Mouse (Mus musculus) kidney, embryonic 14.5 days (tissue): Measurements from ENCODE around the gene Slc6a17. TPM values are rescaled to one million over a fixed set of nuclear protein-coding genes. Genes with fewer than 3 reads are reported as not detected.

Experiments used
- ATAC-seq: fragments of 200-750 bp; cut with Nextera tagmentation; 2 replicates; pipeline ENCODE4 v1.8.0; 2017; ENCODE audit warnings: moderate number of reproducible peaks, mild to moderate bottlenecking, moderate TSS enrichment, moderate library complexity; ENCODE audit not compliant: low FRiP score, low TSS enrichment
- H3K27ac ChIP-seq: fragments of 300-500 bp; sonication (generic); 2 replicates; pipeline ENCODE4 v1.5.1; 2014; ENCODE audit warnings: low read depth, mild to moderate bottlenecking, low read length, moderate library complexity, mixed read lengths
- H3K27me3 ChIP-seq: fragments of 300-500 bp; sonication (generic); 2 replicates; pipeline ENCODE4 v1.6.1; 2014; ENCODE audit warnings: mild to moderate bottlenecking, low read length; ENCODE audit not compliant: control insufficient read depth, insufficient read depth
- H3K36me3 ChIP-seq: fragments of 300-500 bp; sonication (generic); 2 replicates; pipeline ENCODE4 v1.6.1; 2014; ENCODE audit warnings: low read length, mixed read lengths; ENCODE audit not compliant: control insufficient read depth, insufficient read depth
- H3K4me1 ChIP-seq: fragments of 300-500 bp; sonication (generic); 2 replicates; pipeline ENCODE4 v1.6.1; 2014; ENCODE audit warnings: low read length, mixed read lengths; ENCODE audit not compliant: control insufficient read depth, insufficient read depth
- H3K4me2 ChIP-seq: fragments of 300-500 bp; sonication (generic); replicated peaks from 2 replicates; pipeline ENCODE4 v1.6.1; 2014; ENCODE audit warnings: low read depth, mild to moderate bottlenecking, low read length
- H3K4me3 ChIP-seq: fragments of 300-500 bp; sonication (generic); 2 replicates; pipeline ENCODE4 v1.5.1; 2014; ENCODE audit warnings: mild to moderate bottlenecking, low read length
- H3K9ac ChIP-seq: fragments of 300-500 bp; sonication (generic); 2 replicates; pipeline ENCODE4 v1.6.1; 2014; ENCODE audit warnings: low read depth, mild to moderate bottlenecking, low read length, moderate library complexity
- H3K9me3 ChIP-seq: fragments of 300-500 bp; sonication (generic); 2 replicates; pipeline ENCODE4 v1.6.1; 2016; ENCODE audit warnings: low read length; ENCODE audit not compliant: control insufficient read depth
- WGBS: fragments of 180-500 bp; shearing (Covaris S2); extraction: QIAGEN DNeasy Blood & Tissue Kit; methylation state at CpG from one replicate; pipeline ENCODE4 v1.1.7; 2014; 5-methylcytosine and 5-hydroxymethylcytosine counted together
- polyA plus RNA-seq: library from polyadenylated mRNA; unstranded; fragments of >200 nt; fragmentation: Nextera tagmentation; extraction: Ambion mirVana; gene quantifications from 2 replicates; pipeline ENCODE4 v1.2.1, GENCODE M21; 2014

Gene Slc6a17
- 1.7 and 2.9 TPM in 2 replicates for polyA plus RNA-seq

DNA sequence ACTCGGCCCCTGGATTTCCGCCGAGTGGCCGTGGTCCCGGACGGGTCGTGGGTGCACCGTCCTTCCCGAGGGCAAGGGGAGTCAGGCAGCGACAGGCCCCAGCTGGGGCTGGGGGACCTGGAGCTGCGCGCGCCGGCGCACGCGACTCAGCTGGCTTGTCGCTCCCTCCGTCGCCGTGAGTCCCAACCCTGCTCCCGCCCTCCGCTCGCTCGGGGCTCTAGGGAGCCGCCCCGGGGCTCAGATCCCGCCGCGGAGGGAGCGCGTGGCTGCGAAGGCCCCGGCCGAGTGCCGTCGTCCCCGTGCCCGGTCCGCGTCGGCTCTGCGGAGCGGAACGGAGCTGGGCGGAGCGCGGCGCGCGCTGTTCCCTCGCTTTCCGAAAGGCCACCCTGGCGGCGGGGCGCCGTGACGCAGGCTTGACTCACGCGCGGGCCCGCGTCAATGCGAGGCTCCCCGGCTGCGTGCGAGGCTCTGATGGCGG, at the start of gene Slc6a17:
Gene Slc6a17 (minus strand): TSS at position 388 of the 478 bp plus-strand sequence.
- no peak within 1 kb of the TSS for H3K27ac ChIP-seq
- under 1% methylated on average over 51 of the region's 68 CpGs for WGBS
- no peaks in the 10 kb centered on the region for H3K9me3 ChIP-seq
- H3K4me3 ChIP-seq = peak within 1 kb of the TSS; percentile 61
- 0 out of 2 replicates have a peak, but pooled peaks cover 8% of the 10 kb centered on the region for H3K4me1 ChIP-seq
- H3K36me3 ChIP-seq = no peaks in the 10 kb centered on the region
- peak within 1 kb of the TSS; percentile 97 for H3K4me2 ChIP-seq
- H3K27me3 ChIP-seq = peaks cover 74% of the 10 kb centered on the region
- peak; percentile 87 for ATAC-seq
- peak within 1 kb of the TSS; percentile 60 for H3K9ac ChIP-seq

DNA sequence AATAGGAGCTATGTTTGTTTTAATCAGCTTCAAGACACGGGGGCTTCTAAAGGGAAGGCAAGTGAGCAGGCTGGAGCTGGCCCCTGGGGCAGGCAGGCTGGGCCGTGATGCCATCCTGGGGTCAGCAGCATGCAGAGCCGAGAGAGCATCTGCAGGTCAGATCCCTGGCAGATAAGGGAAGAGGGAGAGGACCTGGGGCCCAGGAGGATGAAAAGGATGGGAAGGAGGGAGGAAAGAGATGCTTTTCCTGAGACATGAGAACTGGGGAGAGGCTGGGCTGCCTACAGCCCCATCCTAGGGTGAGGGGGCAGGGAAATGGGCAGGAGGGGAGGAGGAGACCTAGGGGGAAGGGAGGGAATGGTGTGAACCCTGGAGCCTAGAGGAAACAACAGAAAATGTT, 47.5 kb upstream of the Slc6a17 start:
- H3K36me3 ChIP-seq = no peaks in the 10 kb centered on the region
- H3K9ac ChIP-seq = no peak overlapping the region
- no peaks in the 10 kb centered on the region for H3K9me3 ChIP-seq
- H3K27me3 ChIP-seq = no peaks in the 10 kb centered on the region; the same call in none of the 2 replicates
- no peak overlapping the region for H3K4me3 ChIP-seq
- WGBS = 5% methylated on average over 3 of the region's 3 CpGs
- H3K27ac ChIP-seq = no peak overlapping the region
- no peak for ATAC-seq
- H3K4me2 ChIP-seq = no peak overlapping the region
- peaks cover 4% of the 10 kb centered on the region; the same call in 1 of the 2 replicates for H3K4me1 ChIP-seq

DNA sequence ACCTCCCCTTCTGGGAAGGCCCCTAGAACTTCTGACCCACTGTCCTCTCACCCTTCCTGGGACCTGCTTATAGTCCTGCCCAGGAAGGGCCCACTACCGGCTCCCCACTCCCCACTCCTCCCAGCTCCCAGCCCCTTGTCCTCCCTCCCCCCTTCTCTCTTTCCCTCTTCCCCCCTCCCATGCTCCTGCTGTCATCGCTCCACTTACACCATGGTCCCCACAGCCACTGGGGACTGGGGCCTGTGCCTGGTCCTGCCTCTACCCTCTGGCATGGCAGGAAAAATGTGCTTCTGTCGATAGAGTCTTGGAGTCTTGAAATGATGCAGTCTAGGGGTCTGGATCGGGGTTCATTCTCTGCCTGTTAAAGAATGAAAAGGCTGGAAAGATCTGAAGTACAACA, 46.1 kb upstream of the Slc6a17 start:
- H3K4me1 ChIP-seq = peaks cover 4% of the 10 kb centered on the region; the same call in 1 of the 2 replicates

DNA sequence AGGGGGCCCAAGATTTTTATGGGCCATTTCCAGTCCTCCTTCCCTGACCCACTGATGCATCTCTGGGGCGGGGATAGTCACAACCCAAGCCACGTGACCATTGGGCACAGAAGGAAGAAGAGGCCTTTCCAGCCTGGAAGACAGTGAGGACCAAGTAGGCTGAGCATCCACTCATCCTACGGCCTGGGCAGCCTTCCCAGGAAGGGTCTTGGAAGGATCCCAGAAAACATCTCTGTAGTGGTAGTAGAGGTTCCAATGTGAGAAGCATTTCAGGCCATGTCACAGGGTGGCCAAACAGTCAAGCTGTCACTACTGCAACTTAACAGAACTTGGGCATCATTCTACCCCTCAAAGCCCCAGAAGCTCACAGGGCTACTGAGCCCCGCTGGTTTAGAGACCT, 44.8 kb upstream of the Slc6a17 start:
- 0 out of 2 replicates have a peak, but pooled peaks have one; percentile 11 for ATAC-seq
- peaks cover 4% of the 10 kb centered on the region; the same call in 1 of the 2 replicates for H3K4me1 ChIP-seq
- peaks cover 11% of the 10 kb centered on the region for H3K27me3 ChIP-seq
- H3K4me2 ChIP-seq = no peak overlapping the region
- 45% methylated on average over 4 of the region's 4 CpGs for WGBS
- no peak overlapping the region for H3K4me3 ChIP-seq
- H3K9ac ChIP-seq = no peak overlapping the region
- H3K36me3 ChIP-seq = no peaks in the 10 kb centered on the region
- no peaks in the 10 kb centered on the region for H3K9me3 ChIP-seq
- H3K27ac ChIP-seq = no peak overlapping the region

More for the DNA sequence above, 46.1 kb upstream of the Slc6a17 start:
- no peak overlapping the region for H3K27ac ChIP-seq
- H3K36me3 ChIP-seq = no peaks in the 10 kb centered on the region
- H3K9me3 ChIP-seq = no peaks in the 10 kb centered on the region
- ATAC-seq = no peak
- WGBS = 48% methylated on average over 4 of the region's 4 CpGs
- H3K27me3 ChIP-seq = peaks cover under 1% of the 10 kb centered on the region
- H3K9ac ChIP-seq = no peak overlapping the region
- no peak overlapping the region for H3K4me2 ChIP-seq
- H3K4me3 ChIP-seq = no peak overlapping the region

DNA sequence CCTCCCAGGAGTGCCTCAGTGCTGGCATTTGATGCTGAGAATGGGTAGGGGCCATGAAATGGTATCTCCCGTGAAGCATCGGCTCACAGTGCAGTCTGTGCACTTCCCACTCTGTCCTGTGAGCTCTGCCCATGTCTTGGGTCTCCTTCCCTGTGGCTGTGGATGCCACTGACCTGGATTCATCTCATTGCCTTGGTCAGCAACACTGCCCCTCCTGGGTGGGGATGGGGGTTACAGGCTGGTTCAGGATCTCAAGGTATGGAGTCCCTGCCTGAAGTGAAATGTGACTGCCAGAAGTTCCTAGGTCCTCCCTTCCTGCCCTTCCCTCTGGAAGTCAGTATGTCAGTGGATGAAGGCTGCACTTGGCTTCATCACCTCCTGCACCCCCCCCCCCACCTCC, 44.3 kb upstream of the Slc6a17 start:
- no peaks in the 10 kb centered on the region for H3K9me3 ChIP-seq
- ATAC-seq = 0 out of 2 replicates have a peak, but pooled peaks have one; percentile 25
- no peak overlapping the region for H3K9ac ChIP-seq
- H3K4me3 ChIP-seq = no peak overlapping the region
- peaks cover 4% of the 10 kb centered on the region; the same call in 1 of the 2 replicates for H3K4me1 ChIP-seq
- no peak overlapping the region for H3K27ac ChIP-seq
- H3K27me3 ChIP-seq = peaks cover 14% of the 10 kb centered on the region
- 24% methylated on average over 2 of the region's 2 CpGs for WGBS
- H3K4me2 ChIP-seq = no peak overlapping the region
- no peaks in the 10 kb centered on the region for H3K36me3 ChIP-seq

DNA sequence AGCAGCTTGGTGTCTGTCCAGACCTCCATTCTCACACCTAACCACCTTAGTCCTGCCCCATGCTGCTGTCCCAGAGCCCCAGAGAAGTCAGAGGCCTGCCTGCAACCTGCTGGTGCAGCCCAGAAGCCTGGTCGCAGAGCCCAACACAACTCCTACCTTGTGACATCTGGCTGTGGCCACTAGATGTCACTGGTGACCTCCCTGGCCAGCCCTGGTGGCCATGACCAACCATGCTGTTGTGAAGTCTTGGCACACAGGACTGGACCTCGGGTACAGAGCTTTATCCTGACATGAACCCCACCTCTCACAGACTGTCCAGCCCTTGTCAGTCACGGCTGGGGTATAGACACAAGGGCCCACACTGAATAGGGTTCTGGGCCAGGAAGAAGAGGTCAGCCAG, 41.4 kb upstream of the Slc6a17 start:
- Histone ChIP-seq H3K9ac (no peak overlapping the region), H3K27ac (no peak overlapping the region), H3K4me3 (no peak overlapping the region), H3K9me3 (no peaks in the 10 kb centered on the region), H3K36me3 (no peaks in the 10 kb centered on the region), H3K4me2 (no peak overlapping the region), H3K4me1 (peaks cover 4% of the 10 kb centered on the region; the same call in 1 of the 2 replicates), H3K27me3 (peaks cover 26% of the 10 kb centered on the region)
- 11% methylated on average over 3 of the region's 3 CpGs for WGBS
- peak; percentile 86 for ATAC-seq

DNA sequence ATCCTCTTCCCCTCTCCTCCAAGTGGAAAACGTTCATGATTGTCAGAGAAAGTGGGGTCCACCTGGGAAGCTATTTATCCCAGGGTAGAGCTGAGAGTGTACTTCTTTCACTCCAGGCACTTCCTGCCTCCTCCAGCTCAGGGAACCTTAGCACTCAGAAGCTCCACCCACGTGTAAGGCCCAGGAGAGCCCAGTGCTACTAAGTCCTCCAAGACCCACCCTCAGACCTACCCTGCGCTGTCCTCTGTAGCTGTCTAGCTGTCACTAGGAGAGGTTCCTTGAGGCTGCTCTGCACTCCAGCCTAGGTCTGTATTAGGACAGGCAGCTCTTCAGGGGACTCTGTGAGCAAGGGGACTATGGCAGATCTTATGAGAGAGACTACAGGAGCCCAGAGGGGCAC, 40.9 kb upstream of the Slc6a17 start:
- Histone ChIP-seq H3K4me2 (no peak overlapping the region), H3K9me3 (no peaks in the 10 kb centered on the region), H3K4me3 (no peak overlapping the region), H3K27ac (no peak overlapping the region), H3K27me3 (peaks cover 29% of the 10 kb centered on the region), H3K9ac (no peak overlapping the region), H3K4me1 (peaks cover 4% of the 10 kb centered on the region; the same call in 1 of the 2 replicates), H3K36me3 (no peaks in the 10 kb centered on the region)
- no peak for ATAC-seq
- WGBS = 27% methylated on average over 3 of the region's 3 CpGs

DNA sequence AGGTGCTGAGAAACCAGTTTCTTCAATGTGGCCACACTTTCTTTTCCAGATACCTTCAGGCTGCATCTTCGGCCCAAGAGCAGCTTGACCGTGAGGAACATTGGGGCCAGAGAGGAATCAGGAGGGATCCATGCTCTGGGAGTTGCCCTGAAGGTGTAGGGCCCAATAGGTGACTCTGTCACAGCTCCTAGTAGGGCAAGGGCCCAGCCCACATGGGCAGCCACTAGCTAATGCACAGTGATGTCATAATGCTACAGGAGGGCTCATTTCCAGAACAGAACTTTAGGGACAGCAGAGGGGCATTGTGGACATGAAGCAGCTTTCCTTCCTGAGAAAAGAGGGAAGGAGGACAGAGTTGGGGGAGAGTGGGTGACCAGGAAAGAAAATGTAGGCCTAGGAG, 37.0 kb upstream of the Slc6a17 start, which contains the start of gene Ubl4b:
Gene Ubl4b (minus strand): TSS at position 232 of the 400 bp plus-strand sequence.
- Histone ChIP-seq H3K9ac (no peak within 1 kb of the TSS), H3K4me2 (no peak within 1 kb of the TSS), H3K4me1 (no peaks in the 10 kb centered on the region), H3K4me3 (no peak within 1 kb of the TSS), H3K36me3 (no peaks in the 10 kb centered on the region), H3K27ac (no peak within 1 kb of the TSS), H3K9me3 (no peaks in the 10 kb centered on the region), H3K27me3 (peaks cover 60% of the 10 kb centered on the region)
- ATAC-seq = no peak
- whole genome bisulfite sequencing = 90% methylated on average over 2 of the region's 2 CpGs

DNA sequence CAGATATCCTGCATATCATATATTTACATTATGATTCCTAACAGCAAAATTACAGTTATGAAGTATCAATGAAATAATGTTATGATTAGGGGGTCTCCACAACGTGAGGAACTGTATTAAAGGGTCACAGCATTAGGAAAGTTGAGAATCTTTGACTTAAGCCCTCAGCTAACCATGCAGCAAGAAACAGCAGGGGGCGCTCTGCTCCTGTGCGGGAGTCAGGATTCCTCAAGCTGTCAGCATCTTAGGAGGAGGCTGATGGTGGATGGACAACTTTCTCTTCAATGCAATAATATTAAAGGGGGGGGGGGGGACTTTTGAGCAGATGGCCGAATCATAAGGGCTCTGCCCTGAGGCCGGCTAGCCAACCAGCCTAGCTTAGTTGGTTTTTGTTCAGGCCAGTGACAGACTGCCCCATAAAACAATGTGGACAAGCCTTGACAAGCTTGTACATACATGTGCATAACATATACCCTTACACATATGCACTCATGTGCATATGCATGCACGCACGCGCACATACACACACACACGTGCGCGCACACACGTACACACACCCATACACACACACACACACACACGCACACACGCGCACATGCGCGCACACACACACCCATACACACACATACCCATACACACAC, 32.7 kb upstream of the Slc6a17 start:
- WGBS = 75% methylated on average over 17 of the region's 17 CpGs
- H3K4me2 ChIP-seq = no peak overlapping the region
- H3K4me3 ChIP-seq = no peak overlapping the region
- no peak for ATAC-seq
- H3K36me3 ChIP-seq = no peaks in the 10 kb centered on the region
- H3K27ac ChIP-seq = no peak overlapping the region
- H3K9me3 ChIP-seq = no peaks in the 10 kb centered on the region
- peaks cover 3% of the 10 kb centered on the region; the same call in 1 of the 2 replicates for H3K4me1 ChIP-seq
- H3K9ac ChIP-seq = no peak overlapping the region
- peaks cover 64% of the 10 kb centered on the region for H3K27me3 ChIP-seq
